Mouse (Mus musculus) layer of hippocampus, adult 9-10 months (tissue): ENCODE data around the gene Nup107.
"Not testable (repeated sequence)": the region's sequence is repeated elsewhere in the genome, so short reads cannot be mapped to it uniquely, and the experiment has no call there.

Experiments
- DNase-seq: peaks from one replicate; pipeline ENCODE4 v3.0.0; 2022; ENCODE audit warnings: low spot score

Gene Nup107

GRCm38 (mm10) chr10:117764598-117764997, 27.9 kb downstream of the Nup107 start:
- DNase-seq = no peak

GRCm38 (mm10) chr10:117763588-117764190, 28.8 kb downstream of the Nup107 start:
- DNase-seq = no peak

GRCm38 (mm10) chr10:117762966-117763365, 29.5 kb downstream of the Nup107 start:
- no peak for DNase-seq

GRCm38 (mm10) chr10:117762281-117762830, 30.1 kb downstream of the Nup107 start:
- DNase-seq = no peak

GRCm38 (mm10) chr10:117761551-117761950, 31.0 kb downstream of the Nup107 start:
- DNase-seq = no peak

- no peak for DNase-seq
Observed at GRCm38 (mm10) chr10:117760831-117761335, 31.6 kb downstream of the Nup107 start.

GRCm38 (mm10) chr10:117759844-117760630, 32.5 kb downstream of the Nup107 start:
- no peak for DNase-seq

GRCm38 (mm10) chr10:117758749-117759727, 33.5 kb downstream of the Nup107 start:
- no peak for DNase-seq

- not testable (repeated sequence) for DNase-seq
Observed at GRCm38 (mm10) chr10:117758344-117758743, 34.2 kb downstream of the Nup107 start.

GRCm38 (mm10) chr10:117757796-117758342, 34.6 kb downstream of the Nup107 start:
- no peak for DNase-seq

GRCm38 (mm10) chr10:117757259-117757658, 35.2 kb downstream of the Nup107 start:
- no peak for DNase-seq

GRCm38 (mm10) chr10:117756784-117757183, 35.7 kb downstream of the Nup107 start:
- no peak for DNase-seq

GRCm38 (mm10) chr10:117755799-117756467, 36.6 kb downstream of the Nup107 start:
- no peak for DNase-seq

- no peak for DNase-seq
Observed at GRCm38 (mm10) chr10:117755086-117755798, 37.3 kb downstream of the Nup107 start.

- DNase-seq = no peak
Observed at GRCm38 (mm10) chr10:117754609-117754940, 37.9 kb downstream of the Nup107 start.

- no peak for DNase-seq
Observed at GRCm38 (mm10) chr10:117753711-117754608, 38.5 kb downstream of the Nup107 start.

- DNase-seq = no peak
Observed at GRCm38 (mm10) chr10:117752851-117753647, 39.5 kb downstream of the Nup107 start.

- no peak for DNase-seq
Observed at GRCm38 (mm10) chr10:117752304-117752821, 40.1 kb downstream of the Nup107 start.
